Mouse (Mus musculus) heart, postnatal 10 days (tissue): Measurements from ENCODE around the gene Kirrel2. TPM values are rescaled to one million over a fixed set of nuclear protein-coding genes. Genes with fewer than 3 reads are reported as not detected.
A peak's percentile ranks its signal among the peaks of the same experiment; 100 is the strongest.

Source experiments
- DNase-seq, 2 experiments: peaks; one replicate each; pipeline ENCODE4 v3.0.0; 2021
- intact Hi-C: fragments of 180-260 bp; cut with DNase I; formaldehyde crosslinking; loops from one replicate; pipeline ENCODE4 v1.15.1; 2025
- total RNA-seq, 2 experiments: library from RNA; stranded (reverse); gene quantifications; 2 replicates each; pipeline ENCODE4 v1.2.3; 2021

Kirrel2 gene
- total RNA-seq, 2 experiments from 2014 or later, result 0.07 to 0.17 TPM

DNA sequence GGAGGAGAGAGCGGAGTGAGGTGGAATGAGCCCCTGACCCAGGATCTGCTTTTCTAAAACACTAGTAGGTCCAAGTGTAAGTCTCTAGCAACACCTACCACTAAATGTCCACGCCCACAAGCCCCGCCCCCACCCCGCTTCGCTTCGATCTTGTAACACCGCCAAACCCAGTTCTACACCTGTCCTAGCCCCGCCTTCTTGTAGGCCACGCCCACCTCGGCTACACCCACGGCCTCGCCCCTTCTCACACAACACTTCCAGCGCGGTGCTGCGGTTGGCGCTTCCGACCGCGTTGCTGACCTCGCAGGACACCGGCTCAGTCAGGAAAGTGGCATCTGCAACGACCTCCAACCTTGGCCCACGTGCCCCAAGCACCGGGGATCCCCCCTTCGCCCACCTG is 3.7 kb downstream of the Kirrel2 start:
- intact Hi-C loops, result no loop called here

GRCm38 (mm10) chr7:30453327-30453726 is 4.2 kb downstream of the Kirrel2 start:
- intact Hi-C loops, result no loop called here
- DNase-seq, result no peak

More for the DNA sequence above, 3.7 kb downstream of the Kirrel2 start:
- no peak for DNase-seq

DNA sequence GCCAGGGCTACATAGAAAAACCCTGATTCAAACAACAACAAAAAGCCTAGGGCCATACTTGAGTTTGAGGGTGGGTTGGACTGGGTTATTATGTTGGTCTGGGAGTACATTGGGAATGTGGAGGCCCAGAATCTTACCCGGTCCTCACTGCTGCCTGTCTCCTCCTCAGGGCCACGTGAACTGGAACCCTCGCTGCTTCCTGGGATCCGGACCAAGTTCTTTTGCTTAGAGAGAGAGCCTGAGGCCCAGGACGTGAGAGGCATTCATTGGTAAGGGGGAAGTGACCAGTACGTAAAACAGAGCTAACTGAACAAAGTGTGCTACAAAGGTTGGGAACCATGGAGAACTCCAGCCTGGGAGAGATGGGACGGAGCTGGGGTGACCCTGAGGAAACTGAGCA is 7.2 kb downstream of the Kirrel2 start:
- no peak for DNase-seq
- intact Hi-C loops, result no loop called here

GRCm38 (mm10) chr7:30444971-30445751 is 12.3 kb downstream of the Kirrel2 start, which contains the start of gene Aplp1:
Gene Aplp1, minus strand, starts transcription at chr7:30445535.
- DNase-seq, result peak; percentile 42 to 47
- intact Hi-C loops, result no loop called here

GRCm38 (mm10) chr7:30444154-30444970 is 13.1 kb downstream of the Kirrel2 start:
- peak in 1 of 2 experiments; percentile 16 for DNase-seq
- intact Hi-C loops, result no loop called here

DNA sequence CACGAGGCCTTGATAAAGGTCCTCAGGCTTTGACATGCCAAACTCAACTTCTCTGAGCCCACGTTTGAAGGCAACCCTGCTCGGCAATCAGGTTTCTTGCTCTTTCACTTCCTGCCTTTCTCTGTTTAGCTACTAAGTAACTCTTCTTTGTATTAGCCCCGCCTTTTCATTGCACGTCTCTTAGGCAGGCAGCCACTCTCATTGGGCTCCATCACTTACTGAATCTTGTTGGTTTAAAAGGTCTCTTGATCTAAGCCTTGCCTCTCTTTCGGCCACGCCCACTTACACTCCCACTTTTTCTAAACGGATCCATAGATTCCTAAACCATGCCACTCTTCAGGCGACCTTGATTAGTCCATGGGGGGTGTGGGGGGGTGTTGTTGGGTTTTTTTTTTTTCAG is 13.8 kb downstream of the Kirrel2 start:
- intact Hi-C loops, result no loop called here
- no peak for DNase-seq

- intact Hi-C loops, result loop anchor here (2.0 kb wide), 2 partner anchors 32 to 52 kb away; partner anchors contain the start of gene Prodh2
- peak in 1 of 2 experiments; percentile 55 for DNase-seq
Observed at GRCm38 (mm10) chr7:30440697-30441096, 16.8 kb downstream of the Kirrel2 start.

DNA sequence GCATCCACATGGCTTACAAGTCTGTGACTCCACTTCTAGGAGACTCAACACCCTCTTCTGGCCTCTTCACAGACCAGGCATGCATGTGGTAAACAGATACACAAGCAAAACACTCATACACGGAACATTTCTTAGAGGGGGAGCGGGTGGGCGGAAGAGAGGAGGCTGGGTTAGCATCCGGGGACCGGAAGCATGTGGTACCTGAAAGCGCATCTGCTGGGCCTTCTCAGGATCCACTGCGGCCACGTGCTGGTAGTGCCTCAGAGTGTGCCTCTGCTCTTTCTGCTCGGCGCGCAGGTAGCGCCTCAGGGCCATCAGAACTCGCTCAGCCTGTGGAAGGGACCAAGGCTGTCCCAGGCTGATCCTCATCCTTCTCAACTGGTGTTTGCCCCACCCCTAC is 17.8 kb downstream of the Kirrel2 start:
- no peak for DNase-seq
- intact Hi-C loops, result loop anchor here (2.0 kb wide), 2 partner anchors 33 to 53 kb away; partner anchors contain the start of gene Prodh2

DNA sequence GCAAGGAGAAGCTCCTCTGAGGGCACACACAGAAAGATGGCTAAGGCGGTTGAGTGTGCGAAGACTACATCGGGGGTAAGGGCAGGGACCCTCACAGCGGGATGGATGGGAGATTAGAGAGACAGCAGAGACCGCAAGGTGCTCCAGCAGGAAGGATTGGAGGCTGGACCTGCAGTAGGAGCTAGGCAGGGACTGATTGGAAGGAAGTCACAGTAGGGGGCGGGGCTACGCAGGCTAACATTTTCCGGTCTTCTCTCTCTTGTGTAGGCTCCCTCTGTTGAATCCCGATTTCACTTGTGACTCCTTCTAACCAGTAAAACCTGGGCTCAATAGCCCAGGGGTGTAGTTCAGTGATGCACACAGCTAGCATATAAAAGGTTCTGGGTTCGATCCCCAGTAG is 20.6 kb downstream of the Kirrel2 start:
- intact Hi-C loops, result no loop called here
- no peak for DNase-seq

GRCm38 (mm10) chr7:30435156-30435555 is 22.3 kb downstream of the Kirrel2 start:
- intact Hi-C loops, result no loop called here
- DNase-seq, result no peak

- intact Hi-C loops, result no loop called here
- no peak for DNase-seq
Observed at GRCm38 (mm10) chr7:30434701-30435100, 22.8 kb downstream of the Kirrel2 start.

DNA sequence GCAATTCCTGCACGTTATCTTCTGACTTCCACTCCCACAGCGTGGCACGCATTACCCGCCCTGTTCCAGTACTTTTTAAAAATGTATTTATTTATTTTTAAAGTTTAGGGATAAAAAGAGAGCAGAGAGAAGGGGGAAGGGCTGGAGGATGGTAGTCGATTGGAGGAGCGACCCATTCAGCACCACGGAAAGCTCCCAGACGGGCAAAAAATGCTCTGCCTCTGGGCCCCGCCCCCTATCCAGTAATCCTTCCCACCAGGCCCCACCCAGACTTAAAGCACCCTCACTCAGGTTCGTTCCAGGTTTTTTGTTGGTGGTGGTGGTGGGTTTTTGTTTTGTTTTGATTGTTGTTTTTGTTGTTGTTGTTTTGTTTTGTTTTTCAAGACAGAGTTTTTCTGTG is 23.3 kb downstream of the Kirrel2 start:
- peak in 1 of 2 experiments; percentile 80 for DNase-seq
- intact Hi-C loops, result no loop called here

- intact Hi-C loops, result loop anchor here (1.0 to 2.0 kb wide), 2 partner anchors 58 to 95 kb away; no protein-coding TSS in a partner anchor
- peak; percentile 69 to 76 for DNase-seq
Observed at GRCm38 (mm10) chr7:30431793-30432192, 25.7 kb downstream of the Kirrel2 start.

GRCm38 (mm10) chr7:30430191-30430590 is 27.3 kb downstream of the Kirrel2 start:
- no peak for DNase-seq
- intact Hi-C loops, result no loop called here

- no peak for DNase-seq
- intact Hi-C loops, result no loop called here
Observed at GRCm38 (mm10) chr7:30429327-30429726, 28.2 kb downstream of the Kirrel2 start.

- peak in 1 of 2 experiments; percentile 30 for DNase-seq
- intact Hi-C loops, result no loop called here
Observed at GRCm38 (mm10) chr7:30423071-30423641, 34.3 kb downstream of the Kirrel2 start.

DNA sequence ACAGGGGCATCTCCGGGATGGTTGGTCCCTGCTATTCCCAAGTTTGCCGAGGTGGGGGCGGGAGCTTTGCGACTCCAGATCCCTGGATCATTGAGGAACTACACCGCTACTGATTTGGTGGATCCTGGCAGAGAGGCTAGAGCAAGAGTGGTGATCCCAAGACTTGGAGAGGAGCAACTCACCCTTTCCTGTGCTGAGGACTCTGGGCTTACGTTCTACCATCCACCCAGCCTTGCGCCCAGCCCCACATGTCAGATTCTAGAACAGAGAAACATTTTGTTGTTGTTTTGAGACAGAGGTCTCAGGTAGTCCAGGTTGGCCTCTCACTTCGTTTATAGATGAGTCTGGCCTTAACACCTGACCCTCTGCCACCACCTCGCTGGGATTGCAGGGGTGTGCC is 34.9 kb downstream of the Kirrel2 start:
- DNase-seq, result no peak
- intact Hi-C loops, result no loop called here

DNA sequence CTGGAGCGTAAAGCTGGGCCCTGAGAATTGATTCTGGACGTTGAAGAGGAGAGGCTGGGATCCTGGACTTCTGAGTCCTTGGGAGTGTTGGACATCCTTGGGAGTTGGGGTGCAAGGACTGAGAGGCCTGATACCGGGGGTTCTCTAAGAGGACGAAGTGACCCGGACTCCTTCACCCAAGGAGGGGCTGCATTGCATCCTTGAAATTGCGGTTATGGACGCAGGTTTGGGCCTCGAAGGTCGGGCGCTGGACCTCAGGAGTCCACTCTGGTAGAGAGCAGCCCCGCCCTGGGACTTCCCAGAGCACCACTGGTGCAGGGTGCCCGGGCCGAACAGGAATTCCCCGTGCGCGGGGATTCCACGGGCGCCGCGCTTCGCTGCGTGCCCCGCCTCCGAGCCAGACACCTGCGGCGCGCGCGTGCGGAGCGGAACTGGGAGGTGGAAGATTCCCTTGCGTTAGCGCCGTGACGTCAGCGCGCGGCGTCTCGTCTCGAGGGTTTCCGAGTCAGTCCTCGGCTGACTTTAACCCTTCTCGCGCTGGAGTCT is 35.5 kb downstream of the Kirrel2 start:
- intact Hi-C loops, result no loop called here
- peak; percentile 82 to 84 for DNase-seq

GRCm38 (mm10) chr7:30421175-30421889 is 36.2 kb downstream of the Kirrel2 start, which contains the start of gene Nfkbid:
Gene Nfkbid, plus strand, starts transcription at chr7:30421732.
- intact Hi-C loops, result no loop called here
- DNase-seq, result peak; percentile 61

GRCm38 (mm10) chr7:30420673-30421072 is 36.8 kb downstream of the Kirrel2 start:
- DNase-seq, result no peak
- intact Hi-C loops, result no loop called here
